Mouse (Mus musculus) forebrain, embryonic 16.5 days (tissue): ENCODE measurements around the gene Tmem240. TPM values are rescaled to one million over a fixed set of nuclear protein-coding genes. Genes with fewer than 3 reads are reported as not detected.
"Not testable (repeated sequence)": the region's sequence is repeated elsewhere in the genome, so short reads cannot be mapped to it uniquely, and the experiment has no call there.

Experiments
- ATAC-seq: fragments of 200-750 bp; cut with Nextera tagmentation; 2 replicates; pipeline ENCODE4 v1.8.0; 2017; ENCODE audit warnings: mild to moderate bottlenecking, moderate library complexity
- H3K27ac ChIP-seq: fragments of 300-500 bp; sonication (generic); 2 replicates; pipeline ENCODE4 v1.5.1; 2014; ENCODE audit warnings: low read length, control low read depth
- H3K27me3 ChIP-seq: fragments of 300-500 bp; sonication (generic); replicated peaks from 2 replicates; pipeline ENCODE4 v1.6.1; 2014; ENCODE audit warnings: low read length; ENCODE audit not compliant: control insufficient read depth, insufficient read depth
- H3K36me3 ChIP-seq: fragments of 300-500 bp; sonication (generic); 2 replicates; pipeline ENCODE4 v1.6.1; 2014; ENCODE audit not compliant: control insufficient read depth, insufficient read depth
- H3K4me1 ChIP-seq: fragments of 300-500 bp; sonication (generic); replicated peaks from 2 replicates; pipeline ENCODE4 v1.6.1; 2014; ENCODE audit warnings: low read length; ENCODE audit not compliant: control insufficient read depth, insufficient read depth
- H3K4me2 ChIP-seq: fragments of 300-500 bp; sonication (generic); 2 replicates; pipeline ENCODE4 v1.6.1; 2014; ENCODE audit warnings: mild to moderate bottlenecking, low read length, control low read depth
- H3K4me3 ChIP-seq: fragments of 300-500 bp; sonication (generic); replicated peaks from 2 replicates; pipeline ENCODE4 v1.5.1; 2014; ENCODE audit warnings: mild to moderate bottlenecking, low read length, control low read depth
- H3K9ac ChIP-seq: fragments of 300-500 bp; sonication (generic); replicated peaks from 2 replicates; pipeline ENCODE4 v1.6.1; 2014; ENCODE audit warnings: low read depth, low read length, control low read depth
- H3K9me3 ChIP-seq: fragments of 300-500 bp; sonication (generic); 2 replicates; pipeline ENCODE4 v1.6.1; 2016; ENCODE audit warnings: low read length; ENCODE audit not compliant: control insufficient read depth
- WGBS: fragments of 180-500 bp; shearing (Covaris S2); extraction: QIAGEN DNeasy Blood & Tissue Kit; methylation state at CpG from one replicate; pipeline ENCODE4 v1.1.7; 2014; 5-methylcytosine and 5-hydroxymethylcytosine counted together
- polyA plus RNA-seq: library from polyadenylated mRNA; unstranded; fragments of >200 nt; fragmentation: Nextera tagmentation; extraction: Ambion mirVana; gene quantifications from 2 replicates; pipeline ENCODE4 v1.2.1, GENCODE M21; 2015

Tmem240 gene
- polyA plus RNA-seq, 1 experiment from 2014 or later = 11.4 TPM

- Histone ChIP-seq H3K4me3 (no peak overlapping the region), H3K9ac (no peak overlapping the region), H3K27ac (no peak overlapping the region), H3K9me3 (no peaks in the 10 kb centered on the region), H3K27me3 (no peaks in the 10 kb centered on the region), H3K4me2 (no peak overlapping the region), H3K36me3 (no peaks in the 10 kb centered on the region), H3K4me1 (peaks cover 25% of the 10 kb centered on the region)
- WGBS = 89% methylated on average over 10 of the region's 10 CpGs
- no peak for ATAC-seq
Observed at GRCm38 (mm10) chr4:155733267-155733666, 1.3 kb upstream of the Tmem240 start.

GRCm38 (mm10) chr4:155734951-155735702 is 527 bp downstream of the Tmem240 start:
- Histone ChIP-seq H3K27ac (peak overlapping the region; percentile 89), H3K4me2 (peak overlapping the region; percentile 97), H3K9me3 (no peaks in the 10 kb centered on the region), H3K9ac (peak overlapping the region; percentile 95), H3K27me3 (no peaks in the 10 kb centered on the region), H3K36me3 (no peaks in the 10 kb centered on the region), H3K4me1 (peaks cover 25% of the 10 kb centered on the region), H3K4me3 (peak overlapping the region; percentile 79)
- peak; percentile 52 for ATAC-seq
- WGBS = under 1% methylated on average over 63 of the region's 79 CpGs

GRCm38 (mm10) chr4:155735788-155736187 is 1.2 kb downstream of the Tmem240 start:
- WGBS = 59% methylated on average over 5 of the region's 5 CpGs
- no peaks in the 10 kb centered on the region for H3K36me3 ChIP-seq
- peak overlapping the region; percentile 95 for H3K9ac ChIP-seq
- peak overlapping the region; percentile 42; the same call in 1 of the 2 replicates for H3K27ac ChIP-seq
- peak overlapping the region; percentile 79 for H3K4me3 ChIP-seq
- H3K27me3 ChIP-seq = no peaks in the 10 kb centered on the region
- ATAC-seq = no peak
- peaks cover 25% of the 10 kb centered on the region for H3K4me1 ChIP-seq
- H3K9me3 ChIP-seq = no peaks in the 10 kb centered on the region
- peak overlapping the region; percentile 97 for H3K4me2 ChIP-seq

GRCm38 (mm10) chr4:155736421-155736820 is 1.8 kb downstream of the Tmem240 start:
- no peaks in the 10 kb centered on the region for H3K9me3 ChIP-seq
- no peak for ATAC-seq
- peak overlapping the region; percentile 97 for H3K4me2 ChIP-seq
- no peaks in the 10 kb centered on the region for H3K27me3 ChIP-seq
- 86% methylated on average over 5 of the region's 5 CpGs for WGBS
- H3K9ac ChIP-seq = 0 out of 2 replicates have a peak overlapping the region, but pooled peaks have one; percentile 95
- no peak overlapping the region for H3K27ac ChIP-seq
- H3K4me3 ChIP-seq = no peak overlapping the region; the same call in 1 of the 2 replicates
- peaks cover 25% of the 10 kb centered on the region for H3K4me1 ChIP-seq
- no peaks in the 10 kb centered on the region for H3K36me3 ChIP-seq

GRCm38 (mm10) chr4:155738262-155738661 is 3.7 kb downstream of the Tmem240 start:
- no peak for ATAC-seq
- H3K9ac ChIP-seq = no peak overlapping the region
- H3K36me3 ChIP-seq = peaks cover 4% of the 10 kb centered on the region; the same call in 1 of the 2 replicates
- no peak overlapping the region for H3K27ac ChIP-seq
- H3K27me3 ChIP-seq = no peaks in the 10 kb centered on the region
- H3K4me2 ChIP-seq = no peak overlapping the region
- H3K4me3 ChIP-seq = no peak overlapping the region
- no peaks in the 10 kb centered on the region for H3K9me3 ChIP-seq
- 70% methylated on average over 8 of the region's 8 CpGs for WGBS
- H3K4me1 ChIP-seq = peaks cover 25% of the 10 kb centered on the region

GRCm38 (mm10) chr4:155739152-155739551 is 4.6 kb downstream of the Tmem240 start:
- Histone ChIP-seq H3K4me2 (no peak overlapping the region), H3K4me1 (peaks cover 16% of the 10 kb centered on the region), H3K36me3 (peaks cover 4% of the 10 kb centered on the region; the same call in 1 of the 2 replicates), H3K4me3 (no peak overlapping the region), H3K9me3 (no peaks in the 10 kb centered on the region), H3K27ac (no peak overlapping the region), H3K27me3 (no peaks in the 10 kb centered on the region), H3K9ac (no peak overlapping the region)
- ATAC-seq = no peak
- 82% methylated on average over 6 of the region's 6 CpGs for WGBS

GRCm38 (mm10) chr4:155739741-155740636 is 5.4 kb downstream of the Tmem240 start:
- Histone ChIP-seq H3K36me3 (peaks cover 8% of the 10 kb centered on the region; the same call in 1 of the 2 replicates), H3K27ac (no peak overlapping the region), H3K4me1 (peaks cover 14% of the 10 kb centered on the region), H3K4me2 (no peak overlapping the region), H3K4me3 (no peak overlapping the region), H3K27me3 (no peaks in the 10 kb centered on the region), H3K9me3 (no peaks in the 10 kb centered on the region), H3K9ac (no peak overlapping the region)
- 67% methylated on average over 37 of the region's 37 CpGs for WGBS
- ATAC-seq = no peak

- not testable (repeated sequence) for H3K4me3 ChIP-seq, H3K4me2 ChIP-seq, H3K9ac ChIP-seq, ATAC-seq, H3K9me3 ChIP-seq, H3K27me3 ChIP-seq, H3K27ac ChIP-seq
- WGBS = 91% methylated on average over 10 of the region's 10 CpGs
- Histone ChIP-seq H3K4me1 (peaks cover 11% of the 10 kb centered on the region), H3K36me3 (peaks cover 12% of the 10 kb centered on the region; the same call in 1 of the 2 replicates)
Observed at GRCm38 (mm10) chr4:155740681-155741080, 6.1 kb downstream of the Tmem240 start.

GRCm38 (mm10) chr4:155742684-155743083 is 8.1 kb downstream of the Tmem240 start:
- no peaks in the 10 kb centered on the region for H3K4me1 ChIP-seq
- WGBS = 95% methylated on average over 5 of the region's 5 CpGs
- no peaks in the 10 kb centered on the region for H3K27me3 ChIP-seq
- H3K9ac ChIP-seq = no peak overlapping the region
- no peak overlapping the region for H3K27ac ChIP-seq
- peaks cover 17% of the 10 kb centered on the region; the same call in 1 of the 2 replicates for H3K36me3 ChIP-seq
- H3K4me2 ChIP-seq = no peak overlapping the region
- no peaks in the 10 kb centered on the region for H3K9me3 ChIP-seq
- no peak overlapping the region for H3K4me3 ChIP-seq
- ATAC-seq = no peak
